Mouse (Mus musculus): ENCODE data around the gene Gdf7. TPM values are rescaled to one million over a fixed set of nuclear protein-coding genes. Genes with fewer than 3 reads are reported as not detected.

Gene Gdf7
- total and polyA plus RNA-seq, 2 experiments from 2014 or later, result 0.14 to 0.18 TPM

GRCm38 (mm10) chr12:8343381-8343780 lies 41.6 kb upstream of the Gdf7 start:
- Histone ChIP-seq H3K9me3 (ENCODE audit: low read length) (no peaks in the 10 kb centered on the region), H3K4me3 (ENCODE audit: low read depth, low read length) (no peak overlapping the region), H3K4me1 (ENCODE audit: insufficient read depth) (no peaks in the 10 kb centered on the region), H3K36me3 (ENCODE audit: insufficient read depth) (peaks cover 44% of the 10 kb centered on the region), H3K27me3 (ENCODE audit: insufficient read depth, low read length) (no peaks in the 10 kb centered on the region), H3K9ac (no peak overlapping the region), H3K4me2 (ENCODE audit: low read depth) (no peak overlapping the region), H3K27ac (ENCODE audit: low read depth, low read length) (no peak overlapping the region)
- TF ChIP-seq CTCF (IDR thresholded peaks at IDR 0.05; ENCODE audit: low read depth), result no peak
- 95% methylated on average over 3 of the region's 3 CpGs for WGBS
- ATAC-seq (no peak), DNase-seq (no peak)

- no peak overlapping the region for H3K4me3 ChIP-seq (ENCODE audit: low read depth, low read length)
- no peak for ATAC-seq
- no peaks in the 10 kb centered on the region for H3K27me3 ChIP-seq (ENCODE audit: insufficient read depth, low read length)
- no peak overlapping the region for H3K9ac ChIP-seq
- no peaks in the 10 kb centered on the region for H3K9me3 ChIP-seq (ENCODE audit: low read length)
- no peak for TF ChIP-seq CTCF (IDR thresholded peaks at IDR 0.05; ENCODE audit: low read depth)
- no peaks in the 10 kb centered on the region for H3K4me1 ChIP-seq (ENCODE audit: insufficient read depth)
- 94% methylated on average over 6 of the region's 6 CpGs for WGBS
- H3K36me3 ChIP-seq (ENCODE audit: insufficient read depth), result peaks cover 56% of the 10 kb centered on the region
- no peak for DNase-seq
- no peak overlapping the region for H3K27ac ChIP-seq (ENCODE audit: low read depth, low read length)
- no peak overlapping the region for H3K4me2 ChIP-seq (ENCODE audit: low read depth)
These were observed 39.3 kb upstream of the Gdf7 start for GRCm38 (mm10) chr12:8341008-8341407.

DNA sequence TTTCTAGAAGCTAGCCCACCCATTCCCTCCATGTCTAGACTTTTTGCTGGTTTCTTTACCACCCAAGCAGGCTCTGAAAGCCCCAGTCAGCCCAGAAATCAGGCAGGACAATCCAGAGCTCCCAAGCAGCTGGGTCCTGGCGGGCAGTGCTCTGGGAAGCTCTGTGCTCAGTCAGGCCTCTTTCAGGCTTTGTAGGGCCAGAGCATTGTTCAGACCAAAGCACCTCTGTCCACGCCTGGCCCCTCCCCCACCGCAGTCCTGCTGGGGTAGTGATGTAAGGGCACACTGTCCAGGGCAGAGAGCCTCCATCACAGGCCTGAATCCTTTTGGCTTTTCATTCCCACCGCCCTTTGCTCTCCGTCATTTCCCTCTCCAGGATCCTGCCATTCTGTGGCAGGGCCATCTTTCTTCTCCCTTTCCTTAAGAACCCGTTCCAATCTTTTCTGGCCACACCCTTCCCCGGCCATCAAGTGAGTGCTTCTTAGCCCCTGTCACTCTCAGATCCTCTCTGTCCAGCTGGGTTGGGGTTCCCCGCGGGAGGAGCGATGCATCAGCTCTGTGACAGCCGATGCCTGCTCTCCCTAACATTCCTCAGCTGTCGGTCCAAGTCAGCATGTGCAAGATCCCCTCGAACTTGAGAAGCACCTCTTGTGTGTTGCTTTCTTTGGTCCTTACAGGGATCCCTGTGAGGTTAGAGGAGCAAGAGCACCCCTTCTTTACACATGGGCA lies 38.0 kb upstream of the Gdf7 start:
- H3K4me2 ChIP-seq (ENCODE audit: low read depth), result no peak overlapping the region
- ATAC-seq (no peak), DNase-seq (no peak)
- peaks cover 65% of the 10 kb centered on the region for H3K36me3 ChIP-seq (ENCODE audit: insufficient read depth)
- no peaks in the 10 kb centered on the region for H3K9me3 ChIP-seq (ENCODE audit: low read length)
- WGBS, result 44% methylated on average over 13 of the region's 13 CpGs
- H3K27me3 ChIP-seq (ENCODE audit: insufficient read depth, low read length), result no peaks in the 10 kb centered on the region
- H3K4me3 ChIP-seq (ENCODE audit: low read depth, low read length), result no peak overlapping the region
- H3K4me1 ChIP-seq (ENCODE audit: insufficient read depth), result no peaks in the 10 kb centered on the region
- H3K9ac ChIP-seq, result no peak overlapping the region
- no peak for TF ChIP-seq CTCF (IDR thresholded peaks at IDR 0.05; ENCODE audit: low read depth)
- no peak overlapping the region for H3K27ac ChIP-seq (ENCODE audit: low read depth, low read length)

GRCm38 (mm10) chr12:8338918-8339317 lies 37.2 kb upstream of the Gdf7 start:
- Histone ChIP-seq H3K9ac (no peak overlapping the region), H3K27ac (ENCODE audit: low read depth, low read length) (no peak overlapping the region), H3K27me3 (ENCODE audit: insufficient read depth, low read length) (no peaks in the 10 kb centered on the region), H3K4me1 (ENCODE audit: insufficient read depth) (no peaks in the 10 kb centered on the region), H3K4me3 (ENCODE audit: low read depth, low read length) (no peak overlapping the region), H3K36me3 (ENCODE audit: insufficient read depth) (peaks cover 65% of the 10 kb centered on the region), H3K4me2 (ENCODE audit: low read depth) (no peak overlapping the region), H3K9me3 (ENCODE audit: low read length) (no peaks in the 10 kb centered on the region)
- 68% methylated on average over 8 of the region's 8 CpGs for WGBS
- TF ChIP-seq CTCF (IDR thresholded peaks at IDR 0.05; ENCODE audit: low read depth), result no peak
- ATAC-seq (no peak), DNase-seq (no peak)

- WGBS, result 35% methylated on average over 4 of the region's 4 CpGs
- no peak overlapping the region for H3K9ac ChIP-seq
- no peak overlapping the region for H3K4me2 ChIP-seq (ENCODE audit: low read depth)
- H3K4me1 ChIP-seq (ENCODE audit: insufficient read depth), result no peaks in the 10 kb centered on the region
- H3K9me3 ChIP-seq (ENCODE audit: low read length), result no peaks in the 10 kb centered on the region
- no peaks in the 10 kb centered on the region for H3K27me3 ChIP-seq (ENCODE audit: insufficient read depth, low read length)
- peaks cover 65% of the 10 kb centered on the region for H3K36me3 ChIP-seq (ENCODE audit: insufficient read depth)
- DNase-seq (no peak), ATAC-seq (no peak)
- TF ChIP-seq CTCF (IDR thresholded peaks at IDR 0.05; ENCODE audit: low read depth), result no peak
- no peak overlapping the region for H3K27ac ChIP-seq (ENCODE audit: low read depth, low read length)
- no peak overlapping the region for H3K4me3 ChIP-seq (ENCODE audit: low read depth, low read length)
These were observed 36.7 kb upstream of the Gdf7 start for GRCm38 (mm10) chr12:8338491-8338890.

DNA sequence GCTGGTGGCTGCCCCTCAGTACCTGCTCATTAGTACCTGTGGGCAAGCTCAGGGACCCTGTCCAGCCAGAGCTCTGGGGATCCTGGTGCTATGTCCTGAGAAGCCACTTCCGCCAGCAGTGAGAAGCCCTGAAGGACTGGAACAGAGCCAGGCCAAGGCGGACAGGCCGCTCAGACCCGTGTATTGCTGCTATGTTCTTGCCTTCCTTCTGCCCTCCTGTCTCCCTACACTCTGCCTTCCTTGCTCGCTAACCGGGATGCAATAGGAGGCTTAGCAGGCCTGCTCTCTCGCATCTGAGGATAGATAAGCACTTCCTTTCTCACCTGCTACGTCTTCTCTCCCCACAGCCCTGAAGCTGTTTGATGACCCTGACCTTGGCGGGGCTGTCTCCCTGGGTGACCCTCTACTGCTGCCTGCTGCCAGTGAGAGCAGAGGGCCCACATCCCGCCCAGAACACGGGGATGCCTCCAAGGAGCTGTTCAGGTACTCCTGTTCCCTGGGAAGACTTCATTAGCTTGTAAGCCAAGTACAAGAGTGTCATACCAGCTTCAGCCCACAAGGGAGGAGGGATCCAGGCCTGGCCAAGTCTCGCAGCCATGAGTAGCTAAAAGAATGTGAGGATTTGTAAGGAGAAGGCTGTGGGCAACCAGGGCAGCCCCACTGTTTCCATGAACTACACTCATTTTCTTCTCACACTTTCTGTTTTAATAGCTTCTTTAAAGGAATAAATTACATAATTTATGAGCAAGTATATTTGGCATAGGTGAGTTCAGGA lies 35.7 kb upstream of the Gdf7 start:
- H3K4me2 ChIP-seq (ENCODE audit: low read depth), result no peak overlapping the region
- WGBS, result 79% methylated on average over 12 of the region's 12 CpGs
- H3K4me3 ChIP-seq (ENCODE audit: low read depth, low read length), result no peak overlapping the region
- H3K9me3 ChIP-seq (ENCODE audit: low read length), result no peaks in the 10 kb centered on the region
- no peak overlapping the region for H3K27ac ChIP-seq (ENCODE audit: low read depth, low read length)
- H3K4me1 ChIP-seq (ENCODE audit: insufficient read depth), result no peaks in the 10 kb centered on the region
- no peak overlapping the region for H3K9ac ChIP-seq
- no peak for DNase-seq
- peaks cover 57% of the 10 kb centered on the region for H3K36me3 ChIP-seq (ENCODE audit: insufficient read depth)
- ATAC-seq, result peak; percentile 52
- H3K27me3 ChIP-seq (ENCODE audit: insufficient read depth, low read length), result no peaks in the 10 kb centered on the region
- TF ChIP-seq CTCF (IDR thresholded peaks at IDR 0.05; ENCODE audit: low read depth), result peak; percentile 44

DNA sequence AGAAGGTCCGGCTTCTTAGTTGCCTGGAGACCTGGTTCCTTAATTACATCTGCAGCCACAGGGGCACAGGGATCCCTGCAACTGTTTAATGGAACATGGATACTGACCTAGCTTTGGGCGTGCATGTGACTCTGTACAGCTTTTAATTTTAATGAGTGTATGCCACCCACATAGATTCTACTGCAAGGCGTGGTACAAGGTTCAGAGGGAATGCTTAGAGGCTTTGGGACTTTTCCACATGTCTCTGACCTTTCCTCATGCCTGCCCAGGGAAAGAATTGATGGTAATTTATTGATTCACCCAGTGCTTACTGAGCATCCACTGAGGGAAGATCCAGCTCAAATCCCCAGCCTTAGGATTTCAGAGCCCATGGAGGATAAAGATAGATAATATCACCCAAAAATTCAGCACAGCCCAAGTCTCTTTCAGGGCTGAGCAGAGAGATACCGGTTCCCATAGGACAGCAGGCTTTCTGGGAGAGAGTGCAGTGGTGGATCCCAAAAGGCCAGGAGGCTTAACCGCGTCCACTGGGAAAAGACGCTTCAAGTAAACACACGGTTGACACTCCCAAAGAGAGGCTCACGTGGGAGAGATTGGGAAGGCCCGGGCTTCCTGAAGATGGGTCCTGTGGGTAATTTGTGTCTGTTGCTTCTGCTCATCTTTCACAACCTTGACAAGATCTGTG lies 35.0 kb upstream of the Gdf7 start:
- H3K4me1 ChIP-seq (ENCODE audit: insufficient read depth), result no peaks in the 10 kb centered on the region
- 87% methylated on average over 10 of the region's 10 CpGs for WGBS
- no peak overlapping the region for H3K4me2 ChIP-seq (ENCODE audit: low read depth)
- no peak overlapping the region for H3K27ac ChIP-seq (ENCODE audit: low read depth, low read length)
- no peak for ATAC-seq
- no peaks in the 10 kb centered on the region for H3K27me3 ChIP-seq (ENCODE audit: insufficient read depth, low read length)
- no peaks in the 10 kb centered on the region for H3K9me3 ChIP-seq (ENCODE audit: low read length)
- H3K9ac ChIP-seq, result no peak overlapping the region
- TF ChIP-seq CTCF (IDR thresholded peaks at IDR 0.05; ENCODE audit: low read depth), result no peak
- H3K4me3 ChIP-seq (ENCODE audit: low read depth, low read length), result no peak overlapping the region
- no peak for DNase-seq
- peaks cover 50% of the 10 kb centered on the region for H3K36me3 ChIP-seq (ENCODE audit: insufficient read depth)
